Mouse (Mus musculus) E14TG2a.4 (cell line): ENCODE results near the gene Crat.

Experiments
- CTCF ChIP-seq: conservative IDR thresholded peaks from 2 replicates; pipeline ENCODE4 v1.5.1; 2014; ENCODE audit warnings: low read length
- NANOG ChIP-seq: IDR thresholded peaks from 2 replicates; pipeline ENCODE4 v1.6.1; 2014; ENCODE audit warnings: borderline replicate concordance, low read length, mixed read lengths
- POU5F1 ChIP-seq: IDR thresholded peaks from 2 replicates; pipeline ENCODE4 v1.6.1; 2014; ENCODE audit warnings: low read length, borderline replicate concordance

DNA sequence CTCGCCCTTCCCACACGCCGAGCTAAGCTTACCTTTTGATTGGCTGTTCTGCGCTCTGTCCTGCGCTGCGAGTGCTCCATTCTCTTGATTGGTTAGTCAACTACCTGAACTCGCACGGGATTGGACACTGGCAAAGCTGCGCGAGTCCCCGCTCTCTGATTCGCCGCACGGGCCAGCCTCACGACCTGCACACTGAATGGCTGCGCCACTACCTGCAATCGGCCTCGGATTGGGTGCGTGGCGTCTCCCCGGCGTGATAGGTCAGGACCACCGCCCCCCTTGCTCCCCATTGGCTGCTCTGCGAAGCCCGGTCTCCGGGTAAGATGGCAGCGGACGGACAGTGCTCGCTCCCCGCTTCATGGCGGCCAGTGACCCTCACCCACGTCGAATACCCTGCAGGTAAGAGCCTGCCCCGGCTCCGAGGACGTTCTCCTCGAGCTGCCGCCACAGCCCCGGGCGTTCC lies 23.5 kb downstream of the Crat start, which contains the start of gene Dolpp1:
- no peak for TF ChIP-seq CTCF
- no peak for TF ChIP-seq NANOG
- no peak for TF ChIP-seq POU5F1
